In the genomic region with DNA sequence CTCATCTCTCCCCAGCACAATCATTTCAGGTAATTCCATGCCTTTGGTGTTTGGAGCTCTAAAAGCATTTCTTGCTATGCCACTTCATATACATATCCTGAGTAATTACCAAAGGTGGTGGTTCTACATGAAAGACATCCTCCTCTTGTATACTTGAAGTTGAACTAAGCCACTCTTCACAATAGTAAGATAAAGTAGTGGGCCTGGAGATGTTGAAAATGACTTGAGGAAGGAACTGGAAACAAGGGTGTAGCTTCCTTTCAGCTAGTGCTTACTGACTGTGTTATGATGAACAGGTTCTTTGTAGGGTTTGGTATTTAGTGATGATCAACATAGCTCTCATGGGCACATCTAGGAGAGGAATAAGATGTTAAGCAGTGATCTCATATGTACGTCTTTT, we compare ENCODE assay signal across 25 mouse cellular contexts.
"Had no signal": no experiment of that assay in that cellular context is flagged by ENCODE, and none has a peak within 500 bp of the region (broad histone marks: within the 10 kb centered on the region; RNA-seq: fewer than 3 reads in every experiment).

No protein-coding gene starts in this region.

- H3K4me1 ChIP-seq: forebrain, embryonic 15.5 days; hindbrain, embryonic 15.5 days had no signal

- H3K4me2 ChIP-seq: forebrain, embryonic 15.5 days; heart, embryonic 12.5 days; hindbrain, embryonic 13.5 days; hindbrain, embryonic 15.5 days; kidney, embryonic 15.5 days; limb, embryonic 13.5 days; limb, embryonic 15.5 days; liver, embryonic 12.5 days had no signal

- H3K4me3 ChIP-seq: forebrain, embryonic 15.5 days; heart, embryonic 12.5 days; hindbrain, embryonic 13.5 days; hindbrain, embryonic 15.5 days; kidney, embryonic 15.5 days; limb, embryonic 13.5 days; limb, embryonic 15.5 days; liver, embryonic 12.5 days had no signal

- DNase-seq: forebrain, postnatal 0 days; gastrocnemius, postnatal 10 days; gastrocnemius, postnatal 36 days; heart, adult 18-20 months; heart, postnatal 14 days; heart, postnatal 36 days; kidney, adult 11 months; kidney, adult 2 months; kidney, adult 9 months; kidney, postnatal 14 days; kidney, postnatal 36 days; layer of hippocampus, adult 9-11 months; layer of hippocampus, postnatal 36 days; left cerebral cortex, postnatal 4 days had no signal

- H3K27me3 ChIP-seq: forebrain, embryonic 15.5 days; heart, embryonic 12.5 days; hindbrain, embryonic 13.5 days; hindbrain, embryonic 15.5 days; kidney, embryonic 15.5 days; limb, embryonic 13.5 days; limb, embryonic 15.5 days; liver, embryonic 12.5 days had no signal

- H3K27ac ChIP-seq: forebrain, embryonic 15.5 days; hindbrain, embryonic 13.5 days; hindbrain, embryonic 15.5 days; hindbrain, postnatal 0 days; kidney, embryonic 15.5 days; kidney, postnatal 0 days; limb, embryonic 13.5 days; limb, embryonic 15.5 days; liver, embryonic 12.5 days had no signal

- ATAC-seq: forebrain, embryonic 15.5 days; forebrain, postnatal 0 days; hindbrain, postnatal 0 days; intestine, embryonic 16.5 days; liver, embryonic 12.5 days had no signal

- H3K9ac ChIP-seq: forebrain, embryonic 15.5 days; forebrain, postnatal 0 days; heart, embryonic 12.5 days; hindbrain, embryonic 13.5 days; hindbrain, embryonic 15.5 days; kidney, embryonic 15.5 days; limb, embryonic 13.5 days; limb, embryonic 15.5 days; liver, embryonic 12.5 days had no signal

- H3K9me3 ChIP-seq: forebrain, embryonic 15.5 days; heart, embryonic 12.5 days; hindbrain, embryonic 13.5 days; hindbrain, embryonic 15.5 days; kidney, embryonic 15.5 days; limb, embryonic 13.5 days; limb, embryonic 15.5 days; liver, embryonic 12.5 days had no signal

- H3K36me3 ChIP-seq: forebrain, embryonic 15.5 days; heart, embryonic 12.5 days; hindbrain, embryonic 13.5 days; hindbrain, embryonic 15.5 days; kidney, embryonic 15.5 days; limb, embryonic 13.5 days; limb, embryonic 15.5 days; liver, embryonic 12.5 days had no signal
